Mouse (Mus musculus): ENCODE results near the gene Tnpo2. TPM values are rescaled to one million over a fixed set of nuclear protein-coding genes. Genes with fewer than 3 reads are reported as not detected.

Gene Tnpo2
- total and polyA plus RNA-seq, 3 experiments: 26.8 to 28.4 (median 26.8) TPM

- Histone ChIP-seq H3K9ac (ENCODE audit: low read depth, low read length) (no peak overlapping the region), H3K4me3 (no peak overlapping the region)
- 71% methylated on average over 14 of the region's 14 CpGs for WGBS
Observed at GRCm38 (mm10) chr8:85029271-85029670, 7.4 kb upstream of the Tnpo2 start.

GRCm38 (mm10) chr8:85032622-85033311 lies 3.9 kb upstream of the Tnpo2 start:
- WGBS: 61% methylated on average over 4 of the region's 4 CpGs
- Histone ChIP-seq H3K79me2 (replicated peaks; ENCODE audit: control insufficient read depth, insufficient read depth, low read length) (peaks cover 3% of the 10 kb centered on the region; the same call in 1 of the 2 replicates), H3K36me3 (ENCODE audit: control insufficient read depth, insufficient read depth, low read length) (peaks cover 9% of the 10 kb centered on the region), H3K4me3 (no peak overlapping the region), H3K27me3 (ENCODE audit: control insufficient read depth, insufficient read depth, low read length) (no peaks in the 10 kb centered on the region), H3K9ac (ENCODE audit: low read depth, low read length) (no peak overlapping the region), H3K27ac (peak overlapping the region; percentile 67), H3K4me1 (ENCODE audit: control insufficient read depth, insufficient read depth, low read length) (peaks cover 11% of the 10 kb centered on the region)
- DNase-seq: no peak
- TF ChIP-seq EP300 (IDR thresholded peaks at IDR 0.05; ENCODE audit: insufficient read depth, low read depth, low read length) (no peak), POLR2A (IDR thresholded peaks at IDR 0.05; ENCODE audit: insufficient read depth, low read depth, low read length) (no peak), CTCF (IDR thresholded peaks at IDR 0.05) (no peak)
- intact Hi-C loops (cut with DNase I): no loop called here

More at GRCm38 (mm10) chr8:85029271-85029670, 7.4 kb upstream of the Tnpo2 start:
- Histone ChIP-seq H3K36me3 (ENCODE audit: control insufficient read depth, insufficient read depth, low read length) (peaks cover 9% of the 10 kb centered on the region), H3K27ac (peak overlapping the region; percentile 24), H3K79me2 (replicated peaks; ENCODE audit: control insufficient read depth, insufficient read depth, low read length) (peaks cover 5% of the 10 kb centered on the region; the same call in 1 of the 2 replicates), H3K4me1 (ENCODE audit: control insufficient read depth, insufficient read depth, low read length) (peaks cover 13% of the 10 kb centered on the region), H3K27me3 (ENCODE audit: control insufficient read depth, insufficient read depth, low read length) (no peaks in the 10 kb centered on the region)
- intact Hi-C loops (cut with DNase I): loop anchor here (10.0 kb wide), 1 partner anchor 54 kb away; the partner anchor contains the start of gene Junb
- DNase-seq: peak in 1 of 2 experiments; percentile 28
- no peak for TF ChIP-seq EP300 (IDR thresholded peaks at IDR 0.05; ENCODE audit: insufficient read depth, low read depth, low read length)
- no peak for TF ChIP-seq POLR2A (IDR thresholded peaks at IDR 0.05; ENCODE audit: insufficient read depth, low read depth, low read length)
- no peak for TF ChIP-seq CTCF (IDR thresholded peaks at IDR 0.05)

GRCm38 (mm10) chr8:85033867-85034266 lies 2.8 kb upstream of the Tnpo2 start:
- WGBS: 65% methylated on average over 1 of the region's 1 CpGs
- H3K27me3 ChIP-seq (ENCODE audit: control insufficient read depth, insufficient read depth, low read length): no peaks in the 10 kb centered on the region
- H3K9ac ChIP-seq (ENCODE audit: low read depth, low read length): no peak overlapping the region
- intact Hi-C loops (cut with DNase I): no loop called here
- no peaks in the 10 kb centered on the region for H3K79me2 ChIP-seq (replicated peaks; ENCODE audit: control insufficient read depth, insufficient read depth, low read length)
- H3K27ac ChIP-seq: no peak overlapping the region
- peaks cover 9% of the 10 kb centered on the region for H3K36me3 ChIP-seq (ENCODE audit: control insufficient read depth, insufficient read depth, low read length)
- no peak overlapping the region for H3K4me3 ChIP-seq
- H3K4me1 ChIP-seq (ENCODE audit: control insufficient read depth, insufficient read depth, low read length): peaks cover 7% of the 10 kb centered on the region
- TF ChIP-seq EP300 (IDR thresholded peaks at IDR 0.05; ENCODE audit: insufficient read depth, low read depth, low read length) (no peak), CTCF (IDR thresholded peaks at IDR 0.05) (no peak), POLR2A (IDR thresholded peaks at IDR 0.05; ENCODE audit: insufficient read depth, low read depth, low read length) (no peak)
- DNase-seq: no peak

GRCm38 (mm10) chr8:85034764-85035163 lies 2.0 kb upstream of the Tnpo2 start:
- DNase-seq: peak; percentile 49 to 77
- peaks cover 7% of the 10 kb centered on the region for H3K4me1 ChIP-seq (ENCODE audit: control insufficient read depth, insufficient read depth, low read length)
- peak overlapping the region; percentile 96 for H3K27ac ChIP-seq
- peak overlapping the region; percentile 48; the same call in 1 of the 2 replicates for H3K9ac ChIP-seq (ENCODE audit: low read depth, low read length)
- peak overlapping the region; percentile 32 for H3K4me3 ChIP-seq
- no peaks in the 10 kb centered on the region for H3K27me3 ChIP-seq (ENCODE audit: control insufficient read depth, insufficient read depth, low read length)
- 2% methylated on average over 13 of the region's 13 CpGs for WGBS
- no peak for TF ChIP-seq CTCF (IDR thresholded peaks at IDR 0.05)
- peak; percentile 64; the same call in 1 of the 2 replicates for TF ChIP-seq POLR2A (IDR thresholded peaks at IDR 0.05; ENCODE audit: insufficient read depth, low read depth, low read length)
- intact Hi-C loops (cut with DNase I): loop anchor here (5.0 kb wide), 1 partner anchor 38 kb away; the partner anchor contains the start of gene Dhps
- H3K79me2 ChIP-seq (replicated peaks; ENCODE audit: control insufficient read depth, insufficient read depth, low read length): no peaks in the 10 kb centered on the region
- peaks cover 9% of the 10 kb centered on the region for H3K36me3 ChIP-seq (ENCODE audit: control insufficient read depth, insufficient read depth, low read length)

- intact Hi-C loops (cut with DNase I): loop anchor here (5.0 kb wide), 1 partner anchor 37 kb away; the partner anchor contains the start of gene Dhps
- peaks cover 7% of the 10 kb centered on the region for H3K4me1 ChIP-seq (ENCODE audit: control insufficient read depth, insufficient read depth, low read length)
- peak overlapping the region; percentile 96 for H3K27ac ChIP-seq
- H3K79me2 ChIP-seq (replicated peaks; ENCODE audit: control insufficient read depth, insufficient read depth, low read length): no peaks in the 10 kb centered on the region; the same call in 1 of the 2 replicates
- H3K27me3 ChIP-seq (ENCODE audit: control insufficient read depth, insufficient read depth, low read length): no peaks in the 10 kb centered on the region
- H3K9ac ChIP-seq (ENCODE audit: low read depth, low read length): peak overlapping the region; percentile 83
- no peak; the same call in 1 of the 2 replicates for TF ChIP-seq POLR2A (IDR thresholded peaks at IDR 0.05; ENCODE audit: insufficient read depth, low read depth, low read length)
- no peak for TF ChIP-seq EP300 (IDR thresholded peaks at IDR 0.05; ENCODE audit: insufficient read depth, low read depth, low read length)
- no peak for TF ChIP-seq CTCF (IDR thresholded peaks at IDR 0.05)
- 5% methylated on average over 12 of the region's 12 CpGs for WGBS
- peaks cover 9% of the 10 kb centered on the region for H3K36me3 ChIP-seq (ENCODE audit: control insufficient read depth, insufficient read depth, low read length)
- peak overlapping the region; percentile 76 for H3K4me3 ChIP-seq
- no peak for DNase-seq
Observed at GRCm38 (mm10) chr8:85035165-85035727, 1.5 kb upstream of the Tnpo2 start.

Data from heart, adult 2 months (tissue).